Mouse (Mus musculus) bone marrow macrophage, adult 2 months (primary cell): ENCODE results near the gene Kmt5c.

Experiments
- CTCF ChIP-seq: IDR thresholded peaks from 2 replicates; pipeline ENCODE4 v1.5.1; 2012; ENCODE audit warnings: low read depth, mild to moderate bottlenecking, low read length, moderate library complexity
- POLR2A ChIP-seq: IDR thresholded peaks from 2 replicates; pipeline ENCODE4 v1.6.1; 2012; ENCODE audit warnings: mild to moderate bottlenecking, low read depth, low read length, borderline replicate concordance

- TF ChIP-seq CTCF = no peak
- no peak for TF ChIP-seq POLR2A
These were observed 49.6 kb downstream of the Kmt5c start, which contains the start of gene Tmem238 for GRCm38 (mm10) chr7:4789436-4789935.
